Mouse (Mus musculus) forebrain, embryonic 10.5 days (tissue): ENCODE data around the gene Golim4. TPM values are rescaled to one million over a fixed set of nuclear protein-coding genes. Genes with fewer than 3 reads are reported as not detected.

Source experiments
- polyA plus RNA-seq: library from polyadenylated mRNA; unstranded; fragments of >200 nt; fragmentation: Nextera tagmentation; extraction: Ambion mirVana; gene quantifications from 2 replicates; pipeline ENCODE4 v1.2.1, GENCODE M21; 2016

Gene Golim4
- polyA plus RNA-seq, 1 experiment from 2014 or later = 50.1 TPM

Other genes with a start within 250 kb of the Golim4 start
- gene Gm29133, start 208.8 kb downstream of the Golim4 start, polyA plus RNA-seq = not detected in 2 replicates
- gene Fstl5, start 117.3 kb upstream of the Golim4 start, polyA plus RNA-seq = 1.3 and 2.4 TPM in 2 replicates